Mouse (Mus musculus): ENCODE measurements around the gene Ctcf.

- TF ChIP-seq CTCF (IDR thresholded peaks at IDR 0.05; ENCODE audit: control insufficient read depth, insufficient read depth, low read length) (no peak), POLR2A (IDR thresholded peaks at IDR 0.05; ENCODE audit: borderline replicate concordance, control insufficient read depth, low read depth, low read length) (no peak)
Measured at GRCm38 (mm10) chr8:105719637-105720036, 83.3 kb downstream of the Ctcf start.
